Mouse (Mus musculus): ENCODE data around the gene Rtn3. TPM values are rescaled to one million over a fixed set of nuclear protein-coding genes. Genes with fewer than 3 reads are reported as not detected.
"Not testable (repeated sequence)": the region's sequence is repeated elsewhere in the genome, so short reads cannot be mapped to it uniquely, and the experiment has no call there.

The Rtn3 gene
- polyA plus RNA-seq, 1 experiment from 2014 or later: 122 TPM

DNA sequence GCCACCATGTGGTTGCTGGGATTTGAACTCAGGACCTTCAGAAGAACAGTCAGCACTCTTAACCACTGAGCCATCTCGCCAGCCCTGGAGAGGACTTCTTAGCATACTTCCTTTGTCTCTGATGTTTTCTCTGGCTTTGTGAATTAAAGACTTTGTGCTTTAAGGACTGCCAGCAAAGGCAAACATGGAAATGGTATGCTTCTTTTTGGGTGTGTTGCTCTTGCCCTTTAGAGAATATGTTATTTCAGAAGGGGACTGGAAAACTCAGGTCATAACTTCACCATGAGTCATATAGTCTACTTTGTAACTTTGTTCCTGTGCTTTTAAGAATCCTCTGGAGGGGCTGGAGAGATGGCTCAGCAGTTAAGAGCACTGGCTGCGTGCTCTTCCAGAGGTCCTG, 15.7 kb upstream of the Rtn3 start:
- Histone ChIP-seq H3K27ac (ENCODE audit: low read length) (no peak overlapping the region), H3K9me3 (ENCODE audit: low read length) (no peaks in the 10 kb centered on the region), H3K36me3 (ENCODE audit: insufficient read depth, low read length) (no peaks in the 10 kb centered on the region), H3K4me2 (replicated peaks; ENCODE audit: low read depth, low read length) (no peak overlapping the region), H3K27me3 (replicated peaks; ENCODE audit: insufficient read depth, low read length) (no peaks in the 10 kb centered on the region), H3K4me1 (ENCODE audit: insufficient read depth, low read depth, low read length) (no peaks in the 10 kb centered on the region), H3K4me3 (ENCODE audit: low read depth, low read length) (no peak overlapping the region), H3K9ac (replicated peaks; ENCODE audit: low read depth) (no peak overlapping the region)
- WGBS: 48% methylated on average over 2 of the region's 2 CpGs
- ATAC-seq: peak; percentile 9; the same call in 1 of the 2 replicates
- peak; percentile 71 for TF ChIP-seq EP300 (IDR thresholded peaks at IDR 0.05)
- no peak for TF ChIP-seq CTCF (IDR thresholded peaks at IDR 0.05)
- peak; percentile 91 for DNase-seq (ENCODE audit: low spot score)

DNA sequence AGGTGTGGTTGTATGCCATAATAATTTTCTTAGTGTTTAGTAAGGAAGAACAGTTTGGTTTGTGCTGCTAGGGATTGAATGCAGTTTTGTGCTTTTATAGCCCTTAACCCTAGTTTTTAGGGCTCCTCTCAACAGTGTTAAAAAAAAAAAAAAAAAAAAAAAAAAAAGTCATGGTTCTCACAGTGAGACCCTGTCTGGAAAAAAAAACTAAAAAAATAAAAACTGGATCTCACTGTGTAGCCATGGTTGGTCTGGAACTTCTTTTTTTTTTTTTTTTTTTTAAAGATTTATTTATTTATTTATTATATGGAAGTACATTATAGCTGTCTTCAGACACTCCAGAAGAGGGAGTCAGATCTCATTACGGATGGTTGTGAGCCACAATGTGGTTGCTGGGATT, 13.0 kb upstream of the Rtn3 start:
- not testable (repeated sequence) for H3K4me1 ChIP-seq (ENCODE audit: insufficient read depth, low read depth, low read length); H3K4me3 ChIP-seq (ENCODE audit: low read depth, low read length); H3K9me3 ChIP-seq (ENCODE audit: low read length); H3K9ac ChIP-seq (replicated peaks; ENCODE audit: low read depth); H3K36me3 ChIP-seq (ENCODE audit: insufficient read depth, low read length); ATAC-seq; DNase-seq (ENCODE audit: low spot score); H3K27me3 ChIP-seq (replicated peaks; ENCODE audit: insufficient read depth, low read length)
- H3K27ac ChIP-seq (ENCODE audit: low read length): peak overlapping the region; percentile 99; the same call in 1 of the 2 replicates
- WGBS: 50% methylated on average over 1 of the region's 1 CpGs
- peak overlapping the region; percentile 67; the same call in 1 of the 2 replicates for H3K4me2 ChIP-seq (replicated peaks; ENCODE audit: low read depth, low read length)

DNA sequence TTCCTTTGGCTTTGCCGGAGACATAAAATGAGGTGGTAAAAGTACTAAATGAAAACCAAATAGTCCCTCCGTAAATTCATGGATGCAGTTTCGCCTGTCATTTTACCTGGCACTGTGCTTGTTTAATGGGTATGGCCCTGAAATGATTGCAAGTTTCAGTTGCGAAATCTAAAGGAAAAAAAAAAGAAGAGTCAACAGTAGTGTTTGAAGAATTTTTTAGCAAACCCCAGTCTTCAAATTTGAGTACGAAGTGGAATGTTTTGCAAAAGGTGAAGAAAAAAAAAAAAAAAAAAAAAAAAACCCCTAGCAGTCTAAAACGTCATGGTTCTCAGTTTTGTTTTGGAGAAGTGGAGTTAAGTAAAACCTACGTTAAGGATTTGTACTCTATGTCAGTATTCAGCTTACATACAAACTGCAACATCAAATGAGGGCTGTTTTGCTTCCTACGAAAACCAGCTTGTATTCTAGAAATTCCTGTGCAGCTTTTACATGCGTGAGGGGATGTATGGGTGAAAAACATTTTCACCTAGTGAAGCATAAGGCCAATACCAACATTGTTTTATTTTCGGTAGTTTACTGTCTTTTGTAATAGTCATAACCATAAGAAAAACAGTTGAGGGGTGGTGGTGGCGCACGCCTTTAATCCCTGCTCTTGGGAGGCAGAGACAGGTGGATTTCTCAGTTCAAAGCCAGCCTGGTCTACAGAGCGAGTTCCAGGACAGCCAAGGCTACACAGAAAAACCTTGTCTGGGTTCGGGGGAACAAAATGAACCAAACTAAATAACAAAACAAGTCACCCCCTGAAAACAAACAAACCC, 12.3 kb upstream of the Rtn3 start:
- TF ChIP-seq EP300 (IDR thresholded peaks at IDR 0.05) (no peak), CTCF (IDR thresholded peaks at IDR 0.05) (no peak)
- Histone ChIP-seq H3K27ac (ENCODE audit: low read length) (peak overlapping the region; percentile 99), H3K4me1 (ENCODE audit: insufficient read depth, low read depth, low read length) (no peaks in the 10 kb centered on the region), H3K9ac (replicated peaks; ENCODE audit: low read depth) (peak overlapping the region; percentile 96), H3K4me2 (replicated peaks; ENCODE audit: low read depth, low read length) (peak overlapping the region; percentile 67), H3K36me3 (ENCODE audit: insufficient read depth, low read length) (no peaks in the 10 kb centered on the region), H3K27me3 (replicated peaks; ENCODE audit: insufficient read depth, low read length) (no peaks in the 10 kb centered on the region), H3K9me3 (ENCODE audit: low read length) (no peaks in the 10 kb centered on the region), H3K4me3 (ENCODE audit: low read depth, low read length) (peak overlapping the region; percentile 70)
- ATAC-seq (no peak), DNase-seq (ENCODE audit: low spot score) (peak; percentile 84)
- 22% methylated on average over 14 of the region's 14 CpGs for WGBS

DNA sequence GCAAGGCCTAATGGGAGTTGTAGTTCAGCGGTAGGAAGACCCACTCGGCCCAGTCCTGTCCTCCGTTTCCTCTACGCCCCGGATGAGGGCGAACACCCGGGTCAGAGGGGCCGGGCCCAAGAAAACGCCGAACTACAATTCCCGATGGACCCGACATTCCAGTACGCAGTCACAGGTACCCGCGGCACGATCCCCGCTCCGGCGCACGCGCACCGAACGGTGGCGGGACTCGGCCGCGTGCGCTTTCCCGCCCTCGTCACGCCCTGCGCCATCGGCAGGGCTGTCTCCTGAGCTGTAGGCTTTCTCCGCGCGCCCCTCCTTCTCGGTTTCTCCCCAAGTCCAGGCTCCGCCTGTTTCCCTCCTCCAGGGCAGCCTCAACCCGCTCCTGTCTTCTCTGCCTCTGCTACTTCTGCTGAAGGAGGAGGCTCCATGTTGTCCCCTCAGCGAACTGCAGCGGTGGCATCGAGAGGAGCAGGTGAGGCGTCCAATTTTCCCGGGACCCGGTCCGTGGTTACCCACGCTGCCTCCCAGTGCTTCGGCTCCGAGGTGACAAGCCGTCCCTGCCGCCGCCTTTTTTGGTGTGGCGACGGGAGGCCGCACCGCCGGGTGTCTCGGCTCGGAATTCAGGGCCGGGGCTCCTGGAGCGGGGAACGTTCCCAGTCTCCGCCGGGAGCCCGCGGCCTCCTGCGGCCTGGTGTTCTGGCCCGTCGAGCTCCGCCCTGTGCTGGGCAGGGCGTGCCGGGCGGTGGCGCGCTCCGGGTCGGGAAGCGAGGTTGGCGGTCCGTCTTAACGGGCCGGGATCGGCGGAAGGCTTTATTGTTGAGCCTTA, 11.3 kb upstream of the Rtn3 start:
- peak; percentile 99 for DNase-seq (ENCODE audit: low spot score)
- under 1% methylated on average over 78 of the region's 84 CpGs for WGBS

DNA sequence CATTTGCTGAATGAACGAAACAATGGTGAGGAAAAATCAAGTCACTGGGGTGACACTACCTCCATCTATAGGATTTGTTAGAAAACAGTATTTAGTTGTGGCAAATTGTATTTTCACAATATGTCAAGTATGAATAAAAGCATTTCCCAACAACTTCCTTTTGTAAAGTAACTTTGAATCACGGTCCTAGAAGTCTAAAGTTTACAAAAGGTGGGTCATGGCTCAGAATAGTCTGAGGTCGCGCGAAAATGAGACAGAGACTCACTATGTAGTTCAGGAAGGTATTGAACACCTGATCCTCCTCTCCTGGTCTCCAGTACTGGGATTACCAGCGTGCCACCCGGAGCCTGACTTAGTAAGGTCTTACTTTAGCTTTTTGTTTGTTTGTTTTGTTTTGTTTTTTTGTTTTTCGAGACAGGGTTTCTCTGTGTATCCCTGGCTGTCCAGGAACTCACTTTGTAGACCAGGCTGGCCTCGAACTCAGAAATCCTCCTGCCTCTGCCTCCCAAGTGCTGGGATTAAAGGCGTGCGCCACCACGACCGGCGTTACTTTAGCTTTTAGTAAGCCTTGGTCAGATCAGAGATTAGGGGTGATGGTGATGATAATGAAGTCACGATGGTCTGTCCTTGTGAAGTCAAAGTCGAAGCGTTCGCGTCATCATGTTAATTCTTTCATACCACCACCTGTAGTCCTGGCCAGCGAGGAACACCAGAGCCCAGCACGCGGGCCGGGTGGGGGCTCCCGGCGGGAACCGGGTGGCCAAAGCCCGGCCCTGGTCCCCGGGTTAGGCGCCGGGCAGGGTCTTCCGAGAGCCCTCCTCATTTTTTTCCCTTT, 10.5 kb upstream of the Rtn3 start, which contains the start of gene Atl3:
Atl3 (plus strand) TSS at position 689 of the 835 bp plus-strand sequence.
- DNase-seq (ENCODE audit: low spot score) (peak; percentile 50), ATAC-seq (no peak)
- Histone ChIP-seq H3K4me1 (ENCODE audit: insufficient read depth, low read depth, low read length) (no peaks in the 10 kb centered on the region), H3K4me2 (replicated peaks; ENCODE audit: low read depth, low read length) (peak within 1 kb of the TSS; percentile 67), H3K4me3 (ENCODE audit: low read depth, low read length) (peak within 1 kb of the TSS; percentile 70), H3K9me3 (ENCODE audit: low read length) (no peaks in the 10 kb centered on the region), H3K9ac (replicated peaks; ENCODE audit: low read depth) (peak within 1 kb of the TSS; percentile 96), H3K27me3 (replicated peaks; ENCODE audit: insufficient read depth, low read length) (no peaks in the 10 kb centered on the region), H3K27ac (ENCODE audit: low read length) (peak within 1 kb of the TSS; percentile 99), H3K36me3 (ENCODE audit: insufficient read depth, low read length) (no peaks in the 10 kb centered on the region)
- TF ChIP-seq EP300 (IDR thresholded peaks at IDR 0.05) (no peak), CTCF (IDR thresholded peaks at IDR 0.05) (no peak)
- WGBS: 25% methylated on average over 31 of the region's 31 CpGs

More for the DNA sequence above, 11.3 kb upstream of the Rtn3 start:
- no peaks in the 10 kb centered on the region for H3K4me1 ChIP-seq (ENCODE audit: insufficient read depth, low read depth, low read length)
- no peak for TF ChIP-seq EP300 (IDR thresholded peaks at IDR 0.05)
- TF ChIP-seq CTCF (IDR thresholded peaks at IDR 0.05): peak; percentile 47
- no peaks in the 10 kb centered on the region for H3K27me3 ChIP-seq (replicated peaks; ENCODE audit: insufficient read depth, low read length)
- H3K9ac ChIP-seq (replicated peaks; ENCODE audit: low read depth): peak overlapping the region; percentile 96
- H3K4me3 ChIP-seq (ENCODE audit: low read depth, low read length): peak overlapping the region; percentile 70
- no peaks in the 10 kb centered on the region for H3K36me3 ChIP-seq (ENCODE audit: insufficient read depth, low read length)
- peak overlapping the region; percentile 67 for H3K4me2 ChIP-seq (replicated peaks; ENCODE audit: low read depth, low read length)
- no peaks in the 10 kb centered on the region for H3K9me3 ChIP-seq (ENCODE audit: low read length)
- ATAC-seq: peak; percentile 96
- peak overlapping the region; percentile 99 for H3K27ac ChIP-seq (ENCODE audit: low read length)

Data from lung, postnatal 0 days (tissue).